ENCODE assay signal across 8 mouse cellular contexts in the genomic region with DNA sequence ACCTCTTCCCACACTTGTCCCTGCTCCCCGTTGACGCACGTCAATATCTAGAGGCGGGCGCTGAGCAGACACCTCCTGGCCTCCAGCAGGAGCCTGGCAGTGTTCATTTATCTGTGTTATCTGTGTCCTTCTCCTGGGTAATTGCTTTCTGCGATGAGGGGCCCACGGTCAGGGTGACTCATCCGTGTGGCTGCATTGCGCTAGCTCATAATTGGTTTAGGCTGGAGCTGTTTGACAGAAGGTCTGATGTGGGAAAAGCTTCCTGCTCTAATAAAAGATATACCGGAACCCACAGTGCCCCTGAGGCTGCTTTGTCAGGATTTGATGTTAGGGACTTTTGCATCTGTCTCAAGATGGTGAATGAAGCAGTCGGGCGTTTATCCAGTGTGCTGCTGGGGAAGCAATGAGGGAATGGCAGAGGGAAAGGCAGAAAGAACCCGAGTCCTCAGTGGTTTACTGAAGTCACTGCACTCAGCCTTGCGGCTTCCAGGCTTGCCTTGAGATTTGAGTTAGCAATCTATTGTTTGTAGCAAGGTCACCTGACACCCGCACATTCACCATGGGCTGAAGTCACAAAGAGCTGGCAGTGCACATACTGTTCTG.
DNase-seq lines count a peak whose midpoint lies in the region; ATAC-seq and TF ChIP-seq lines count a peak whose summit lies in the region.

No protein-coding gene starts in this region.

- peaks cover 32% of the 10 kb centered on the region for H3K4me1 ChIP-seq in forebrain, embryonic 10.5 days
- no peaks in the 10 kb centered on the region; the same call in 1 of the 2 replicates for H3K4me1 ChIP-seq in intestine, postnatal 0 days (replicated peaks; ENCODE audit: control insufficient read depth, insufficient read depth, low read length)
- H3K4me1 ChIP-seq in midbrain, embryonic 14.5 days (ENCODE audit: control insufficient read depth, insufficient read depth, low read length): peaks cover 26% of the 10 kb centered on the region

- ATAC-seq in intestine, postnatal 0 days: peak; percentile 79
- peak; percentile 53; the same call in 1 of the 2 replicates for ATAC-seq in midbrain, embryonic 14.5 days (ENCODE audit: low FRiP score, low TSS enrichment)

- 5% methylated on average over 15 of the region's 15 CpGs for WGBS in forebrain, embryonic 10.5 days
- WGBS in intestine, postnatal 0 days: 13% methylated on average over 15 of the region's 15 CpGs
- 4% methylated on average over 15 of the region's 15 CpGs for WGBS in midbrain, embryonic 14.5 days

- peaks cover 42% of the 10 kb centered on the region for H3K36me3 ChIP-seq in forebrain, embryonic 10.5 days (replicated peaks)
- H3K36me3 ChIP-seq in intestine, postnatal 0 days (ENCODE audit: control insufficient read depth, insufficient read depth): peaks cover 1% of the 10 kb centered on the region; the same call in 1 of the 2 replicates
- H3K36me3 ChIP-seq in midbrain, embryonic 14.5 days (ENCODE audit: control insufficient read depth, insufficient read depth, low read length): 0 out of 2 replicates have a peak, but pooled peaks cover 3% of the 10 kb centered on the region

- H3K9ac ChIP-seq in intestine, postnatal 0 days (ENCODE audit: low read depth, low read length): no peak overlapping the region
- H3K9ac ChIP-seq in midbrain, embryonic 14.5 days (replicated peaks; ENCODE audit: low read length): peak overlapping the region; percentile 48

- no peak for TF ChIP-seq CTCF in left cerebral cortex, adult 2 months (IDR thresholded peaks at IDR 0.05)
- TF ChIP-seq CTCF in intestine, postnatal 0 days (IDR thresholded peaks at IDR 0.05; ENCODE audit: low read depth): no peak

- 0 out of 2 replicates have a peak overlapping the region, but pooled peaks have one; percentile 10 for H3K4me3 ChIP-seq in left cerebral cortex, adult 2 months
- peak overlapping the region; percentile 36 for H3K4me3 ChIP-seq in forebrain, embryonic 10.5 days
- no peak overlapping the region for H3K4me3 ChIP-seq in intestine, postnatal 0 days (ENCODE audit: low read depth, low read length)
- H3K4me3 ChIP-seq in midbrain, embryonic 14.5 days (replicated peaks; ENCODE audit: low read depth, low read length): no peak overlapping the region

- peak; percentile 35 to 37 for DNase-seq in left cerebral cortex, adult 2 months (ENCODE audit: extremely low spot score in 1 of 2, low spot score in 2 of 2)
- DNase-seq in left cerebral cortex, postnatal 10 days (ENCODE audit: extremely low spot score in 1 of 2, low spot score in 2 of 2): no peak
- DNase-seq in c-Kit-positive CD71-negative TER-119-negative erythroid progenitor cells, embryonic 14.5 days (ENCODE audit: low read depth): peak; percentile 73
- peak; percentile 55 for DNase-seq in forebrain, embryonic 10.5 days (ENCODE audit: extremely low spot score, low spot score)
- peak; percentile 76 for DNase-seq in midbrain, embryonic 14.5 days
- DNase-seq in urinary bladder, postnatal 14 days (ENCODE audit: low spot score): no peak
- no peak for DNase-seq in kidney, postnatal 36 days

- peak overlapping the region; percentile 37; the same call in 1 of the 2 replicates for H3K4me2 ChIP-seq in intestine, postnatal 0 days (replicated peaks; ENCODE audit: low read depth)
- peak overlapping the region; percentile 48 for H3K4me2 ChIP-seq in midbrain, embryonic 14.5 days (ENCODE audit: low read length)

- intact Hi-C loops in left cerebral cortex, adult 2 months (cut with DNase I): loop anchor here (1.0 to 5.0 kb wide), 2 partner anchors 50 to 89 kb away; no protein-coding TSS in a partner anchor
- intact Hi-C loops in left cerebral cortex, postnatal 10 days (cut with DNase I): no loop called here

- no peaks in the 10 kb centered on the region for H3K27me3 ChIP-seq in forebrain, embryonic 10.5 days (ENCODE audit: poor library complexity, severe bottlenecking)
- H3K27me3 ChIP-seq in intestine, postnatal 0 days (replicated peaks; ENCODE audit: control insufficient read depth, insufficient read depth, low read length): no peaks in the 10 kb centered on the region
- H3K27me3 ChIP-seq in midbrain, embryonic 14.5 days (ENCODE audit: control insufficient read depth, insufficient read depth, low read length): no peaks in the 10 kb centered on the region

- no peaks in the 10 kb centered on the region for H3K9me3 ChIP-seq in forebrain, embryonic 10.5 days
- H3K9me3 ChIP-seq in intestine, postnatal 0 days (ENCODE audit: control insufficient read depth): no peaks in the 10 kb centered on the region
- H3K9me3 ChIP-seq in midbrain, embryonic 14.5 days (ENCODE audit: control insufficient read depth, low read length): no peaks in the 10 kb centered on the region

- peak overlapping the region; percentile 4 for H3K27ac ChIP-seq in left cerebral cortex, adult 2 months
- H3K27ac ChIP-seq in forebrain, embryonic 10.5 days: peak overlapping the region; percentile 80
- no peak overlapping the region for H3K27ac ChIP-seq in intestine, postnatal 0 days (ENCODE audit: low read depth, low read length)
- H3K27ac ChIP-seq in midbrain, embryonic 14.5 days (replicated peaks; ENCODE audit: low read depth, low read length): peak overlapping the region; percentile 85

Comparison
In these comparisons a context has a peak if more than half of its experiments do, and no peak if none do; other contexts are left out.
1. DNase-seq: peak in left cerebral cortex, adult 2 months (2 of 2), c-Kit-positive CD71-negative TER-119-negative erythroid progenitor cells, embryonic 14.5 days (single experiment), forebrain, embryonic 10.5 days (single experiment) and midbrain, embryonic 14.5 days (single experiment); none in left cerebral cortex, postnatal 10 days (0 of 2), urinary bladder, postnatal 14 days (single experiment) and kidney, postnatal 36 days (0 of 2).
2. H3K4me3 ChIP-seq: peak in left cerebral cortex, adult 2 months (single experiment) and forebrain, embryonic 10.5 days (single experiment); none in intestine, postnatal 0 days (single experiment) and midbrain, embryonic 14.5 days (single experiment).